Mouse (Mus musculus) lung, postnatal 36 days (tissue): Measurements from ENCODE around the gene Mphosph9.
"Not testable (repeated sequence)": the region's sequence is repeated elsewhere in the genome, so short reads cannot be mapped to it uniquely, and the experiment has no call there.

Experiments used
- DNase-seq: peaks from one replicate; pipeline ENCODE4 v3.0.0; 2022; ENCODE audit warnings: mixed read lengths

Mphosph9 gene

DNA sequence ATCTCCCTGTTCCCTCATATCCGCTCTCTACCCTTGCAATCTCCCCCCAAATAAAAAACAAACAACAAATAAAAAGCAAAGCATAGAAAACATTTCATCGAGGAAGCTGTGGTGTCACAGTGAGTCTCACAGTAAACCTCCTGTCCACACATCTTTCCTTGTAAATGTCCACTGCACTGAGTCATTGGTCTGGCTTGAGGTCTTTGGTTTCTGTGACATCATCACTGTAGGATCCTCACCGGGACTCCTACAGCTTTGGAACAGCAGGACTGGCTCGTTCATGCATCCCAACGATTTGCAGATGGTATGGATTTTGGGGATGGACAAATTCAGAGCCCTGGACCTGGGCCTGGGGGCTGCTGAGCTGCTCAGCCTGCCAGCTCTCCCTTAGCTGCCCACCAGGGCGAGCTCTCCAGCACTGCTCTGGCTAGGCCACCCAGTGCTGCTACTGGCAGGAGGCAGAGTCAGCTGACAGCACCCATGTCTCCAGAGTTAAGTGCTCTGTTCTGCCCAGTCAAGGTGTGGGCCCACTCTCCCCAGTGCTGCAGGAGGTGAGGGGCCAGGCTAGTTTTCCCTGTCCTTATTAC, 14.1 kb upstream of the Mphosph9 start:
- not testable (repeated sequence) for DNase-seq

DNA sequence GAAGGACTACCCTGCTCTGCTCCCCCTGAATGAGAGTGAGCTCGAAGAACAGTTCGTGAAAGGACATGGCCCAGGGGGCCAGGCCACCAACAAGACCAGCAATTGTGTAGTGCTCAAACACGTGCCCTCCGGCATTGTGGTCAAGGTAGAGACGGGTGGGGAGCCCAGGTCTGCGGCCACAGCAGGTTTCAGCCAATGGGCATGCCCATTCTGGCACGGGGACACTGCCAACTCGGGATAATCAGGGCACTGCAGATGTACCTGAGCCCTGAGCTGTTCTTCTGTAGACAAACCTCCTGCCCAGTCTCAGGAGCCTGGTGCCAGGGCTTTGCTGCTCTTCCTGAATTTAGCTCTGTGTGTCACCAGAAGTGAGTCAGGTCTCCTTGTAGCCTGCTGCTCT, 11.0 kb upstream of the Mphosph9 start:
- no peak for DNase-seq

DNA sequence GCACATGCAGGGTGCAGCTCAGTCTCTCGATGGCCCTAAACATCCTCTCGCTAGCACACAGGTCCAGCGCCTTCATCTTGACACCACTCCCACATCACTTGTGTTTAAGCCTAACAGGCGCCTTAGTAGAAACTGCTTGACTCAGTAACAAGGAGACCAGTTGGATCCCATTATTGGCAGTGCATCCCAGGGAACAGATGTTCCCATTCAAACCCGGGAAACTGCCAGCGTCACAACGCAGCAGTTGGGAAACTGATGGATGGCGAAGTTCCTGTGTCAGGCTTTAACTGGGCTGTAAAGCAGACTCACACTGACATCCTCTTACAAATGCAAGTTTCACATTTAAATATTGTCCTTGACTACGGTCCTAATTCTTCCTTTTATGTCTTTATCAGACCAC, 10.1 kb upstream of the Mphosph9 start:
- DNase-seq, result peak; percentile 60

DNA sequence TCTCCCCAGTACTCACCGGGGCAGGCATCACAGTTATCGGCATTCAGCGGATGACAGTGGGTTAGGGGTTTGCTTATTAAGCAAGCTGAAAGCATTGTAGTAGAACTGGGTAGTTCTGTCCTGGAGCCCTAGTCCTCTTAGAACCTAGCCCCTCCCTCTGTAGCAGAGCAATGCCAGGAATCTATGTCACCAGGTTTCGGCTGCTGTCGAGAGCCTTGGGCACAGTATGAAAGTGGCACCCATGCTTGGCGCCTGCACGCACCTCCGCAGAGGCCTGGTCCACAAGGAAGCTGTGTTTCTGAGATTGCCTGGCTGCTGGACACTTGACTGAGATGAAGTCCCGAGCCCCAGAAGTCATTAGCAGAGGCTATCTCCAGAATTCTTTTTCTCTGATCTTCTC, 9.3 kb upstream of the Mphosph9 start:
- DNase-seq, result no peak

DNA sequence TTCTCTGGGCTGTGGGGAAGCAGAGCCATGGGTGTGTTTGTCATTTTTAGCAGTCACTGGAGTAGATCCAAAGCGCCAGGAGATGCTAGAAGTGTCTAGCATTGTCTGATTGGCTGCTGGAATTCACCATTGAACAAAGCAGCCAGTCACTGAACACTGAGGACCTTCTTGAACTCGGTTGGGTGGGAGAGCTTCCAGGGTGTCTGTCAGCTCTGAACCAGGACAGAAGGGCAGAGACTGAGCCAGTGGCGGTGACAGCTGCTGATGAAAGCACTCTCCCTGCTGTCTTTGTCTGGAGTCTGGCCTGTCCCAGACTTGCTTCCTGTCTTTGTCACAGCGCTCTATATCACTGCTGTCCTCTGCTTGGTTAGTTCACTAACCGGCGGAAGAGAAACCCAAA, 6.6 kb upstream of the Mphosph9 start:
- DNase-seq, result peak; percentile 74

DNA sequence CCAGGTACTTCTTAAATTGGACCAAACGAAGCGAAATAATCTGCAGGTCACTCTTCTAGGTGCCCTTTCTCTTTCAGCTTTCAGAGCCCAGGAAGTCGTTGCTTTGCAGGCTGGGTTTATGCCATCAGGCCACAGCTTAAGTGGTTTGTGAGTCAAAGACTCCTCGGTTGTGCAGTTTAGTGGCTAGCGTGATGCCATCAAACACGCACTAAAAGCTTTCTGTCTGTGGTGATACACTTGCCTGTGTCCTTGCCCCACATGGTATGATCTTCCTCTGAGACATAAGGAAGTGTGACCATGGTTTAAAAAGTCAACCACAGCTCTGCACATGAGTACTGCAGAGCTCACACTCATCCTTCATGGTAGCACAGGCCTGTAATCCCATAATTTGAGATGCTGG, 2.3 kb upstream of the Mphosph9 start:
- DNase-seq, result no peak

DNA sequence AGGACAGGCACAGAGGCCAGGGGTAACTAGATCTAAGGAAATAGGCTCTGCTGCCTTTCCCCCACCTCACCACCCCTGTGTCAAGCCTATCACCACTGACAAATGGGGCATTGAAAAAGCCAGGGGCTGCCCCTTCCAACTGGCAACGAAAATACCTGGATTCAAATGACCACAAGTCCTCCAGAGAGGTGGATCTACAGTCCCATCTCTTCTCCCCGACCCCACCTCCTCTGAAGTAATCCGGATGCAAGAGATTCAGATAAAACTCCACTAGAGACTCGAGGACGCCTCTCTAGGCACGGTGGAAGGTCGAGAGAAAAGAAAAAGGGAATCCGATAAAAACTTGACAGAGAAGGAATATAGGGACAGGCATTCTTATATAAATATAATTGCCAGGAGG, 943 bp downstream of the Mphosph9 start:
- no peak for DNase-seq

DNA sequence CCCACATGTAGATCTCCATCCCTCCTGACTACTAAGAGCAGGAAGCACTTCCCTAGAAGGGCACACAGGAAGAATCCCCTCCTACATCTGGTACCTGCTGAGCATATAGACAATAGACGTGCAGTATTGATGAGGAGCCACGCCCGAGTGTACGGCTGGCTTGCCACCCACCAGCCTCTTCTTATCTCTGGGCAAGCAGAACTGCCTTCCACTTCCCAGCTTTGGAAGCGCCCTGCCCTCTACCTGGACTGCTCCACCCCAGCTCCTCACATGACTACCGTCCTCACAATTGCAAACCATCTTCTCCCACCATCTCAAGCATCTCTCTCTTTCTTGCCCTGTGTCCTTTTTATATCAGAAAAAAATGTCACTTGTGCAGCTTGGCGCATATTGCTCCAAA, 10.1 kb downstream of the Mphosph9 start:
- DNase-seq, result no peak

DNA sequence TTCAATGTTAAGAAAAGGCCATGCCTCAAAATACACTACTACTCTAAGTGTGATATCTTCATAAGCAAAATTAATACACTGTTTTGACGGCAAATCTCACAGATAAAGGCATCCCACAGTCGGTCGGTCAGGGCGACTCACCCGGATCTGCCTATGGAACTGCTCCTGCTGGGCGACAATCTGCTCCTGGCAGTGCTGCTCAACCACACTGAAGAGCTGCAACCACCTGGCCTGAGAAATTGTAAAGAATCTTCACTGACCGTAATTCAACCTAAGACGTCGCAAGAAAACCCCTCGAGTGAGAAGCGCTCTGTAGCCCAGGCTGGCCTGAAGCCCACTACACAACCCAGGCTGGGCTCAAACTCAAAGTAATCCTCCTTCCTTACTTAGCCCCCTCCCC, 11.8 kb downstream of the Mphosph9 start:
- DNase-seq, result no peak

DNA sequence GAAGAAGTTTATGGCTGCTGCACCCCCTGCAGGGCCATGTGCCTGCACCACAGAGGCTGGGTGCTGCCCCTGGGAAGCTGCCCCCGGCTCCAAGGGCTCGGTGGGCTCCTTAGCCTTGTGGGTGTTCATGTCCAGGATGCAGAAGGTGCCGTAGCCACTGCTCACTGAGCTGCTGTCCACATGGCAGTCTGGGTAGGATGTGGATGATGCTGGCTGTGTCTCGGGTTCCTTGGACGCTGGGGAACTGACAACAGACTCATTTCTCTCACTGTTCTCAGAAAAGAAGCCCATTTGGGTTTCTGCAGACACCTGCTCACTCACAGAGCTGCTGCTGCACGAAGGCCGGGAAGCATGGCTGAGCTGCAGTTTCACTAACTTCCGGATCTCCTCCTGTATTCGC, 12.3 kb downstream of the Mphosph9 start:
- no peak for DNase-seq

DNA sequence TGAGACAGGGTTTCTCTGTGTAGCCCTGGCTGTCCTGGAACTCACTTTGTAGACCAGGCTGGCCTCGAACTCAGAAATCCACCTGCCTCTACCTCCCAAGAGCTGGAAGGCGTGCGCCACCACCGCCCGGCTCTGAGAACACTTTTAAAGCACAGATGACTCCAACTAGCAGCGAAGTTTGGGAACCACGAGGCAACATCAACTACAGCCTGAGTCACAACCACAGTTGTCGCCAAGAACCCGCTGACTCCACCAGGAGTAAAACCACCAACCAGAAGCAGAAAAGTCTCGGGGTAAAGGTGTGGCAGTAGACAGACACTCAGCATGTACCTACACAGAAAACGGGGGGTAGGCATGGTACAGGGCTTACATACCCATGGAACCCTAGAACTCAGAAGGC, 17.7 kb downstream of the Mphosph9 start:
- no peak for DNase-seq

DNA sequence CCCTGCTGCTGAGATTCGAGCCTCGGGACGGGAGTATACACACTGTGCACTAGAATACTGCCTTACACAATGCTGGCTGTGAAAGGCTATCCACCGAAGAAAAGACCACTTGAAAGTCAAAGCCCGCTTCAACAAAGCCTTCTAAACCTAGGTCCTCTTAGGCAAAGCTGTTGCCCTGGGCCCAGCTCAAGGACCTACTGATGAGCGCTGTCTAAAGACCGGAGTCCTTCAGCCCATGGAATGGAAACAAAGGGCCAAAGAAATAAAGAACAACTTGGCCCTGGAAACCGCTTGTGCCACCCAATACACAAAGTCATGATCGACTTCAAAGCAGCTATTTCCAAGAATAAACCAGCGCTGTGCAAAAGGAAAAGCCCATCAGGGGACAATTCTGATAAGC, 18.6 kb downstream of the Mphosph9 start:
- DNase-seq, result no peak

DNA sequence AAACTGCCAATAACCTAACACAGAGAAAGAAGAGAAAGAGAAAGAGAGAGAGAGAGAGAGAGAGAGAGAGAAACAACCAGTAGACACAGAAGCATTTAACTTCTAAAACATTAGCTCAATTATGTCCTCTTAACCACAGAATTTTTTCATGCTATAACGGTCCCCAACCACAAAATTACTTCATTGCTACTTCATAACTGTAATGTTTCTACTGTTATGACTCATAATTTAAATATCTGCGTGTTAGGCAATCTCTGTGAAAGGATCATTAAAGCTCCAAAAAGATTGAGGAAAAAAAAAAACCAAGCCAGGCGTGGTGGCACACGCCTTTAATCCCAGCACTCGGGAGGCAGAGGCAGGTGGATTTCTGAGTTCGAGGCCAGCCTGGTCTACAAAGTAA, 24.9 kb downstream of the Mphosph9 start:
- DNase-seq, result not testable (repeated sequence)

DNA sequence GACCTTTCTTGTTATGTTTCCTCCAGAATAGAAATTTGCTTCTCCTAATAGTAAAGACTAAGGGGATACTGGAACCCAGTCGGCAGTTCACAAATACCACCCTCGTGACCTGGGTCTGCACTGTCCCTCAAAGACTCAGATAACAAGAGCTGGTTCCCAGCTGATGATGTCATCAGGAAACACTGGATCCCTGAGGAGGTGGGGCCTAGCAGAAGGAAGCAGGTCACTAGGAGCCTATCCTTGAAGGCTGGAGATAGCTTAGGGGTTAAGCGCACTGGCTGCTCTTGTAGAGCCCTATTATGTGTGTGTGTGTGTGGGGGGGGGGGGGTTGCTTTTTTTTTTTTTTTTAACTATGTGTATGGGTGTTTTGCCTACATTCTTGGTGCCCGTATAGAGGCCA, 27.6 kb downstream of the Mphosph9 start:
- DNase-seq, result no peak

DNA sequence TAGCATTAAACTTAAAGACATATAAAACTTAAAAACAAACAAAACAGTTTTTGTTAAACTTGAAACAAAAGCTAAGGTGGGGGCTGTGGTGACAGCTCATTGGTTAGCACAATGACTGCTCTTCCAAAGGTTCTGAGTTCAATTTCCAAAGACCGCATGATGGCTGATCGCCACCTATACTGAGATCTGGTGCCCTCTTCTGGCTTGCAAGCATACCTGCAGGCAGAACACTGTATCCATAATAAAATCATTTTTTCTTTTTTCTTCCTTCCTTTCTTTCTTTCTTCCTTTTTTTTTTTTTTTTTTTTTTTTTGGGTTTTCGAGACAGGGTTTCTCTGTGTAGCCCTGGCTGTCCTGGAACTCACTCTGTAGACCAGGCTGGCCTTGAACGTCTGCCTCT, 28.5 kb downstream of the Mphosph9 start:
- not testable (repeated sequence) for DNase-seq

DNA sequence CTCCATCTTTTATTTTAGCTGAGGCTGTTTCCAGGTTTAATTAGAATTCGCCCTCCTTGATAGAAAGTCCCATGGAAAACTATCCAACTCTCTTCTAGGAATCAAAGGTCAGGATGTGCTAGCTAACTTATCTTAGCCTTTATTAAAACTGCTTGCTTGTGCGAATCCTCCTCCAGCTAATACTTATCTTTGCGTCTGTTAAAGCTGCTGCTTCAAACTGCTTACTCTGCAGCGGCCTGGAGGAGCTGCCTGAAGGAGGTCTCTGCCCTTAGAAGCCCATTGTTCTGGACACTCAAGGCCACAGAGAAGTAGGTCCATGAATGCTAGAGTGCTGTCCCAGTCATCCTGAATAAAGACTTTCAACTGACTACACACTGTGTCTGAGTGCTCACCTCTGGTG, 31.3 kb downstream of the Mphosph9 start:
- DNase-seq, result no peak

DNA sequence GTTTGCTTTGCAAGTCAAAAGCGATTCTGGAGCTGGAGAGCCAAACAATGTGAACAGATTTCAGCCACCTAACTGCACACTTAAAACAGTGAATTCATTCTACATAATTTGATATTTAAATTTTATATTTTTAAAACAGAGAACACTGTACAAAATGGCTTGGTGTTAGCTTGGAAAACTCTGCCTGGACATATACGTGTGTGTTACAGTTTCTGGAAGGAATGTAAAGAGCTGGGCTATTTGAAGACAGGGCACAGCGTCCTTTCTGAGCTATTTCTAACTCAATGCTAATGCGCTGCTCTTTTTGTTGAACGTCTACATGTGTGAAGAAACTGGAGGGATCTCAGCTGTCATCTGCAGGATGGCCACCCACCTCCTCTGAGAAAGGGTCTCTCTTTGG, 33.8 kb downstream of the Mphosph9 start:
- no peak for DNase-seq

DNA sequence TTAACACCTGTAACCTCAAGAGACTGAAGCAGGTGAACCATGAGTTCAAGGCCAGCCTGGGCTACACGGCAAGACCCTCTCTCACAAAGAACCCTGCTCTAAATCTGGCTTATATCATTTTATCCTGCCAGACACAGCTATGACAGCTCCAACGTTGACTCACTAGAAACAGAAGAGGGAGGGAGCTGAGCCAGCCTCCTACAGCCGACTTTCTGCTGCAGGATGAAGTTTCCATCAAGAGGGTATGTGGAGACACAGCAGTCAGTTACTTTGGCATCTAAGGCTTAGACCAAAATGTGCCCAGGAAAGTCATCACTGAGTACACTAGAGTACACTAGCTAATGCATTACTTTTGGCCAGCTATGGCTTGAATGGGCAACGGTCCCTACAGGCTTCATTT, 37.6 kb downstream of the Mphosph9 start:
- no peak for DNase-seq

DNA sequence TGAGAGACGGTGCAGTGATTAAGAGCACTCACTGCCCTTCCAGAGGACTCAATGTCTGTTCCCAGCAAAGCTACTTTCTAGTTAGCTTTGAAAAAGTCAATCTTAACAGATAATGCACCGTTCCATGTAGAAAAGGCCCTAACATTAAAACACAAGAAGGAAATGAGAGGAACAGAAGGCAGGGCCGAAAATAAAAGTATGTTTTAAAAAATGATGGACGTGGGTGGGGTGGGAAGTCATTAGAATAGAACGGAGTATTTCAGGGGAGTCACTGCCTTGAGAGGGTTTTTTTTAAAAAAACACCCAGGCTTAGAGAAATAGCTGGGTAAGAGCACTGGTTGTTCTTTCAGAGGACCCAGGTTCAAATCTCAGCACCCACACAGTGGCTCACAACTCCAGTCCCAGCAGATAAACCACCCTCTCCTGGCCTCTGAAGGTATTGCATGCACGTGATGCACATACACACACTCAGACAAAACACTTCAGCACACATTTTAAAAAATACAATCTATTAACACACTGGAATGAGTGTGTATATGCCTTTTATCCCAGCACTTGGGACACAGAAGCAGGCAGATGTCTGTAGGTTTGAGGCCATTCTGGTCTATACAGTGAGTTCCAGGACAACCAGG, 40.0 kb downstream of the Mphosph9 start:
- no peak for DNase-seq

DNA sequence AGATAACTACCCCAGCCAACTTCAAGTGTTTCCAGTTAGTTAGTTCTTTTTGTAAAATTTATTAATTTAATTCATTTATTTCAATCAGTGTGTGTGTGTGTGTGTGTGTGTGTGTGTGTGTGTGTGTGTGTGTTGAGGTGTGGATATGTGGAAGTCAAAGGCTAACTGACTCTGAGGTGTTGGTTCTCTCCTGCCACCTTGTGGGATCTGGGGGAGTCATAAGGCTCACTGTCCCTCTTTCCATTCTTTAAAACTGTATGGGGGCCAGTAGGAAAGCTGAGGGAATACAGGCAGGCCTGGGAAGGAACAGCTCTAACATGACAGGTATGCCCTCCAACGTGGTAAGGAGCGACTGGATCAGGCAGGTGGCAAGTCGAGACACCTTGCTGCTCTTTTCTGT, 43.4 kb downstream of the Mphosph9 start:
- peak; percentile 53 for DNase-seq

DNA sequence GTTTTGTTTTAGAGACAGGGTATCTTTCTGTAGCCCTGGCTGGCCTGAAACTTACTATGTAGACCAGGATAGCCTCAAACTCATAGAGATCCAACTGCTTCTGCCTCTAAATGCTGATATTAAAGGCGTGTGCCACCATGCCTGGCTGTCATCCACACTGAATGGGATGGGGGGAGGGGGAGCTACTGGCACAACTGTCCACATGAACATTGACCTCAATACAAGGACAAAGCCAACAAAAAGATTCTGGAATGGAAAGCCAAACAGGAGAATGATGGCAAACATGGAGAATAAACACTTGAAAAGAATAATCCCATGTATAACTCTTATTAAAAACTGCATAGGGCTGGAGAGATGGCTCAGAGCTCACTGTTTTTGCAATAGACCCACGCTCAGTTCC, 44.9 kb downstream of the Mphosph9 start:
- DNase-seq, result no peak

DNA sequence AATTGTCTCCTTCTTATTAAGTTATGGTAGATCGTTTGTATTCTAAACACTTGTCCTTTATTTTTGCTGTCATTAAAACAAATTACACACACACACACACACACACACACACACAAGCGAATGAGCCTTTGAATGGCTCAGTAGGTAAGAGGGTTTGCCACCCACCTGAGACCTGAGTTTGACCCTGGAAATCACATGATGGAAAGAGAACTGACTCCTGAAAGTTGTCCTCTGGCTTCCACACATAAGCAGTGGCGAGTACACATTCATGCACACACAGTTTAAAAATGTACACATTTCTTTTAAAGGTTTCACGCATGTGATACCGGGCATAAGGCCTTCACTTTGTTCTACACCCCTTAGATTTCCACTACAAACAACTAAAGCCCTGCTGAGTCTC, 57.5 kb downstream of the Mphosph9 start:
- DNase-seq, result no peak

DNA sequence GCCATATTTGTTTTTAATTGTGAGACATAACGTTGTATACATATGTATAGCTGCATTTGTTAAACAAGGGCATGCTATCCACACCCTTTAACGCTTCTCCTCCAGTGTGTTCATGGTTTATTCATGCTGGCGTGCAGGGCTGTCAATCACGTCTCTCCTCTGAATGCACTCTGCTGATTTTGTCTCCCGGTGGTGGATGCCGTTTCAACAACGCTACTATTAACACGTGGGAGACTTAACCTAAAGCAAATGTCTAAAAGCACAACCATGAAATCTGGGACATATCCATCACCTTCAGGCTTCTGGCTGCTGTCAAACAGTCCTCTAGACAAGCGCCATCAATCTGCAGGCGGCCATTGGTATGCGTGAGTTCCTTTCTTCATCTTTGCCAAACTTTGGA, 58.1 kb downstream of the Mphosph9 start:
- no peak for DNase-seq

DNA sequence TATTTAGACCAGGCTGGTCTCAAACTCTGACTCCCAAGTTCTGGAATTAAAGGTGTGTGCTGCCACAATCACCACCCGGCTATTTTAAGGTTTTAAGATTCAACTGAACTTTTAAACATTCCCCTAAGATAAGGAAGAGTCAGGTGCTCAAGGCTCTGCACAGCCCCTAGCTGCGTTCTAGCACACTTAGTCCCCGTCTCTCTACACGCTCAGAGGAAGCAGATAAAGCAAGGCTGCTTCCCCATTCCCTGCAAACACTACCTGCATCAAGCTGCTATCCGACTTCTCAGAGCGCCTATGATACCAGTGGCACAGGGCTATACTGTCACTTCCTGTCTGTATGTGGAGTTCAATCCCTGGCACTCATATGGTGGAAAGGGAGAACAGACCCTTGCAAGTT, 60.1 kb downstream of the Mphosph9 start:
- no peak for DNase-seq

DNA sequence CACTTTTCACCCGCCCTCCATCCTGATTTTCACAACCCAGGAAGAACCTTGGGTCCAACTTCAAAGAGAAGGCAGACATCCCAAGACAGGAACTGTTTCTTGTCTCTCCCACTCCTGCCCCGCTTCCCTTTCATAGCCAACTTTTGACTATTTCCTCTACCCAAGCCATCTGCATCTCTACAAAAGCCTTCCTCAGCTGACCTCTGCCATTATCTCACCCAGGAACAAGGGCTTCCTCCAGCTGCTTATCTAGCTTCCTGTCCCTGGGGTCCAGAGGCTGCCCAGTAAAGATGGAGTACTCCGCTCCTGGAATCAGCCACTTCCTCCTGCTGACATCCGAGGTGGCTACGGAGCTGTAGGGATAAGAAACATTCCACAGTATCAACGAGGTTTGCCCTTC, 61.0 kb downstream of the Mphosph9 start:
- peak; percentile 56 for DNase-seq
